Mouse (Mus musculus) ES-Bruce4 (cell line): Measurements from ENCODE around the gene Ryr2.

Experiments
- CTCF ChIP-seq: IDR thresholded peaks from one replicate; pipeline ENCODE4 v1.8.1; 2011; ENCODE audit warnings: low read depth, low read length
- POLR2A ChIP-seq: IDR thresholded peaks from one replicate; pipeline ENCODE4 v1.8.1; 2011; ENCODE audit warnings: low read length; ENCODE audit not compliant: insufficient read depth

- TF ChIP-seq CTCF, result no peak
- no peak for TF ChIP-seq POLR2A
These were observed 716 bp downstream of the Ryr2 start for GRCm38 (mm10) chr13:12105830-12106628.
